Mouse (Mus musculus): ENCODE data around the gene Galt.

Galt gene

DNA sequence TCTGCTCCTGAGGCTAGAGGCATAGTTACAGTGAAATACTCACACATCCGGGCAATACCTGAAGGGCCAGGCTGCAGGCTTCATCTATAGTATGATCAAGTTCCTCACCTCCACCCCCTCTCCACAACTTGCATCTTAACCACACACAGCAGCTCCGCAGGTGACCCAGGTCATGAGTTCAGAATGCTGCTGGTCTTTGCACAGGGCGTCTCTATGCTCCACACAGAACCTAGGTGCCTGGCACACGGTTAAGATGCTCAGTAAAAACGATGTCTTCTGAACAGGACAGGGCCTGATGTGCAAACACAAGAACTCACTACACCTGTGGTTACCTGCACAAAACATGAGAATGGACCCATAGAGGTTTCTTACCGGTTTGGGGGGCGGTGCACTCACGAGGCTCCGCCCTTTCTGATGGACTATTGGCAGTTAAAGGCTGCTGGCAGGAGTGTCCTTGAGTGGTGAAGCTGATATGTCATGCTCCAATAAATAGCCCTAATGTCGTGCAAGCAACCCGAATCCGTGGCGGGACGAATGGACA, at the start of gene Galt:
Galt (plus strand) TSS at position 432 of the 541 bp plus-strand sequence.
- DNase-seq: no peak

DNA sequence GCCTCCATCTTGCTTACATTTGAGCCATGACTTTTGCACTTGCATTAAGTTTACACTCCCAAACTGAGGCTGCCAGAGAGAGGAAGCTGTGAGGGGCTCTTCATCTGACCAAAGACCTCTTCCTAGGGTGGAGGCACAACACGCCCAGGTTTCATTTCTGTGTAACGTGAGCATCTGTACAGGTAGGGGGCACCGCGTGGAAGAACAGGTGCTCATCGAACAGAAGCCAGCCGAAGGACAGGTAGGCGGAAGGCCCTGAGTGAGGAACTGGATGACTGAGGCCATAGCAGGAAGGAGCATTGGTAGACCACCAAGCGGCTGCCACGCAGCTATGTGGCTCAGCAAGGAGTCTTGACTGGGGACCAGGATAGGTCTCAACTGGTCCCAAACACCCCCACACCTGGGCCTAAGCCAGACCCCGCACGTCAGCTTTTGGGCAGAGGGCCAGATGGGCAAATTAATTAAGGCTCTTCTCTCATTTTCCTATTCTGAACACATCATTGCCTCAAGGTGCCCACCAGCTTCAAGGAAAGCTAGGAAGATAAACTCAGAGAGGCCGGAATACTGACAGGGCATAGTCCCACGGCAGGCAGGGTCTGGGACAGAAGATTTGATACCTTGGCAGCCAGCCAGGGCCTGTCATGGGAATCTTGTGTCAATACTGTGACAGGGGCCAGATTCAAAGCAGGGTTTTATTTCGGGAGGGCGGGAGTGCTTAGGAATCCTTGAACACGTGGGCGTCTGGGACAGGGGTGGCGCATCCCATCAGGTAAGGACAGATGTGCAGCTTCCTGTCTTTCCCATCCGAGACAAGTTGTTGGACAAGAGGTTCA, 48.9 kb upstream of the Galt start:
- no peak for DNase-seq

DNA sequence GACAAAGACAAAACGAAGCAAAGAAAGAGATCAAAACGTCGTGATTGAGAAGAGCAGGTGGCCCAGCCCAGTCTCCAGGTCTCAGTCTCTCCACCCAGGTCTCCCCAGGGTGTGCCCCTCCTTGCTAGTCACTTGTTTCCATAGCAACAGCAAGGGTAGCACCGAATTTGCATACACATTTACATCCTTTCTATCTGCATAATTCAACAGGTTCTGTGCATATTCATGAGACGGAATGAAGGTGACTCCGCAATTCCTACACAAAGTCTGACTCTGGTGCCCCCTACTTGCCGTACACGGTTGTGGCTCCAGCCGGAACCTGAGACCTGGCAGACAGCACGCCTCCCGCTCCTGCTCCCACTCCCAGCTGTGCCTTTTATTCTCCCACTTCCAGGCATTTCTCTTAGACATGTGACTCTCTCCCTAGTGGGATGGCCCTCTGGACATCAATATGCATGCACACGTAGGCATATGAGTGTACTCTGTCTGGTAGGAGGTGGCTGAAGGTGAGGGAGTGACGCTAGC, 48.0 kb upstream of the Galt start:
- peak; percentile 73 for DNase-seq

DNA sequence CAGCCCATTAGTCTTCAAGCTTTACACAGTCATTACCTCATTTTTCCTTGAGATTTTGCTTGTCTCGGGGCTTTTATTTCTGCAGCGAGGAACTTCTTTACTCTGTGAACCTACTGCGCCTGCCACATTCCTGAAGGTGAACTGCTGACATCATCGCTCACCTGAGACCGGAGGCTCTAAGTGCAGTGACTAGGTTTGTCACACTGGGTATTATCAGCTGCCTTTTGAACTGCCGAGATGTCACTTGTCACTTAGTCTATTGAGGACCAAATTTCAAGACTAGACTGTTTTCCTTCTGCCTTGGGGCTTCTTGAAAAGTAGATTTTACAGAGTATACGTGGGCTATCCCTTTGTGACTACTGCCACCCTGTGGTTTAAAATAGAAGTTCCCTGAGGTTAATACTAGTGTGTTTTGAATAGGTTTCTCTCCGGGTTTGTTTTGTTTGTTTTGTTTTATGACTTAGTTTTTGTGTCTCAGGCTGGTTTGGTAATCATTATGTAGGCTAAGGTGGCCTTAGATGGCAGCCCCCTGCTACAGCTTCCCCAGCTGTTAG, 46.8 kb upstream of the Galt start:
- no peak for DNase-seq

DNA sequence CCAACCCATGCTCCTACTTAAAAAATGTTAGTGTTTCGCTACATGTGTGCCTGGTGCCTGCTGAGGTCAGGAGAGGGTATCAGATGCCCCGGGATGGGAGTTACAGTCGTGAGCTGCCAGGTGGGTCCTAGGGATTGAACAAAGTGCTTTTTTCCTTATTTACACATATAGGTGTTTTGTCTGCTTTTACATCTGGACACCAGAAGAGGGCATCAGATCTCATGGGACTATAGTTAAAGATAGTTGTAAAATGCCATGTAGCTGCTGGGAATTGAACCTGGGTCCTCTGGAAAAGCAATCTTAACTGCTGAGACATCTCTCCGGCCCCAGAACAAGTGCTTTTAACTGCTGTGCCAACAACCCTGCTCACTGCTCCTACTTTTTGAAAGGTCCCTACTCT, 44.8 kb upstream of the Galt start:
- no peak for DNase-seq

DNA sequence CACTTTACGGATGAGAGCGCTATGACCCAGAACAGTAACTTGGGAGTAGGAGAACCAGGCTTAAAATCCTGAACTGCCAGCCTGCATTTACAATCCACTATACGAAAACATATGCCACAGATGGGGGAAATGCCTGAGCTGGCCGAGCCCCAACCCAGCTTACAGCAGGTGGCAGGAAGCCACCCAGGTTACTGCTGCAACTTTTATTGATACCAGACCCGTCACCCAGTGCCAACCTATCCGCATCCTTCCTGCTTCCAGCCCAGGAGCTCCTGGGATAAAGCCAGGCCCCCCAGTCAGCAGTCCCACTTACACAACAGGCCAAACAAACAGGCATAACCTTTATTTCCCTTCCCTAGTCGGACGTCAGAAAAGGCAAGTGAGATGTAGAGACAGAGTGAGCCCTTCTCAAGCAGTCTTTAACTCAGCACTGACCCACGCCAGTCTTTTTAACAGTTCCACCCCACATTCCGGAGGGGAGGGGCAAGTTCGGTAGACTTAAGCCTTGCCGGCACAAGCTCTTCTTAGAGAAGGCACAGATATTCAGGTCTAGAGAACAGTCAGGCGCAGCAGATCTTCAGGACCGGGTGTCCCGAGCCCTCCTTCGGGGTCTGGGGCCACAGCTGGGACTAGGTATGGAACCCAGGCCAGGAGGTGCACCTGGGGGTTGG, 43.2 kb upstream of the Galt start:
- no peak for DNase-seq

DNA sequence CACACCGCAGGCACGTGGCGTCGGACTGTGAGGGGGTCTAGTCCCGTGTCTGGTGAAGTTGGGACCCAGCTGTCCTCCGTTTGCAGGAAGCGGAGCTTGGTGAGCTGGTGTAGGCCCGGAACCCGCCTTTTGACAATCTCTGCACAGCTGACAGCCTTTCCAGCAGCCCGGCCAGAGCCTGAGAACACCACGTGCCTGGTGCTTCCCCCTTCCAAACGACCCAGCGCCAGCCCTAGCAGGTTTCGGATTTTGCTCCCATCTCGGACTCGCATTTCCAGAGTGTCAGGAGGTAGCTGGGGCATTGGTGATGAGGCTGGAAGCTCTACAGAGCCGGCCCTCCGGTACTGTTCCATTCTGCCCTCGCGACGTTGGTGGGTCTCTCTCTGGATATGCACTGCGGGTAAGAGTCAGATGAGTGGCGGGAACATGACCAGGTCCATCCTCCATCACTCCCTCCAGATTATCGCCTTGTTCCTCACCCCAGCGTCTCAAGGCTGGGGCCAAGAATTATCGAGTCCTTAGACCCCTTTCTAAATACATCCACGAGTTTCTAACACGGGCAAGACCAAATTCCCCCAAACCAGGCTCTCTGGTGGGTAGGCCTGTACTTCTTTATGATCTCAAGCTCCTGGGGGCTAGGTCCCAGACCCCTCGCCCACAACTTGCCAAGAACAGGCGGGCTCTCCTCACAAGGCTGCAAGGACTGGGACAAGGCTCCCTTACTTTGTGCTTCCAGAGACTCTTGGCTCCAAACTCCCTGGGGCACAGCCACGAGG, 42.4 kb upstream of the Galt start:
- no peak for DNase-seq

DNA sequence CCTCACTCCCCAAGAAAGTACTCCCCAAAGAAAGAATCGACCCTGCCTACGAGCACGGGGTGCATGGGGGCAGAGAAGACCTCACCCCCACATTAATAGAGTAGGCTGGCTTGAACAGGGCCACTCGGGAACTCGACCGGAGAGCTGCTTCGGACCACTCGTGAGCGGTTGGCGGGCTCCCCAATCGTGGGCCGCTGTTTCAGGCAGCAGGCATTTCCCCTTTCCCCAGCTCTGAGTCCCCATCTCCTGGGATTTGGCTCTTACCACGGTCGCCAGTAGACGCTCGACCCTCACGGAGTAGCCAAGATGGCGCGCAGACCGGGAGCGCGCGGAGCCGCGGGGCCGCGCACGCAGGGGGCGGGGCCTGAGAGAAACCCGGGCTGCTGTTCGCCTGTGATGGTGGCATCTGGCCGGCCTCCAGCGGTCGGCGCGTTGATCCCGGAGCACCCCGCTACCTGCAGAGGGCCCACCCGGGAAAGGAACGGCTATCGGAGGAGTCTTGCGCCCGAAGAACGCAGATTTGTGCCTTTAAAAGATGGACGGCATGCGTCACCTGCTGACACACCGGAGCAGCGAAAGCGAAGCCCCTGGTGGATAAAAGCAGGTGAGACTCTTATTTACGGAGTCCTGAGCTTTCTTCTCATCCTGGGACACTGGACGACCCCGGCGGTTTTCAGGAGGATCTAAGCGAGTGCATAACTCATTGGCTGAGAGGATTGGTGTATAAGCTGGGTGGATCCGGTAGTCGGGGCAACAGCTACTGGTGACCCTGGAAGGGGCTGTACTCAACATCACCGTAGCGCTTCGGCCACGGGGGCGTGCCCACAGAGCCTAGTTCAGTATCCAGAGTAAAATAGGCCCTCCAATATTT, 41.6 kb upstream of the Galt start, which contains the start of gene Rpp25l:
Rpp25l (minus strand) TSS at position 338 of the 871 bp plus-strand sequence.
- peak; percentile 85 for DNase-seq

DNA sequence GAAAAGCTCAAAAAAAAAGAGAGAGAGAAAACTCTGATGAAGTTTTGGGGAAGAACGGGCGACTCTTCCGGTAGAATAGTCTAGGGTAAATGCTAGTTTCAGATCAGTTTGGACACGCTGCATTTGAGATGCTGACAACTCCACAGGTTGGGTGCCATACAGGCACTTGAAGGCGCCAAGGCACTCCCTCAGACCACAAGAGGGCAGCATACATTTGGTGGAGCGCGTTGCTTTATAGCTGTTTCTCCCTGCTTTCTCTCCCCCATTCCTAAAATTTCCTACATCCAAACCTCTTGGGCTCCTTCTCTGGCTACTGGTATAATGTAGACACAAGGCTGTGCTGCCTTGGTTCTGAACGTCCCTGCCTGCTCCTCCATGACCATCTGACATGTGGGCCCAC, 40.8 kb upstream of the Galt start:
- DNase-seq: peak; percentile 50

DNA sequence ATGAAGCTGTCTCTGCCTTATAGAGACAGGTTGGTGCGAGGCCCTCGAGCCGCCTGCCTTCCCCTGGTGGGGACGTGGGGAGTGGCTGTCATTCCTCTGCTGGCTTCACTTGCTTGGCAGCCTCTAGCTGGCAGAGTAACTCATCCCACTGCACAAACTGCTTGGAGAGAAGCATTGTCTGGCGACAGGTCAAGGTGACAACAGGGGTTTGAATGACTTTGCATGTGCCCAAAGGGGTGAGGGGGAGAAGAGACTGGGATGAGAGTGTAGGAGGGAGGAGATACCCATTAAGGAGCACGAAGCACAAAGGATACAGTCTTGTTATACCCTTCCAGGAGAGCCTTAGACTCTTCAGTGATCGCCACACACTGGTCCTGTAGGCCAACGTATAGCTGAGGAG, 39.9 kb upstream of the Galt start:
- DNase-seq: no peak

DNA sequence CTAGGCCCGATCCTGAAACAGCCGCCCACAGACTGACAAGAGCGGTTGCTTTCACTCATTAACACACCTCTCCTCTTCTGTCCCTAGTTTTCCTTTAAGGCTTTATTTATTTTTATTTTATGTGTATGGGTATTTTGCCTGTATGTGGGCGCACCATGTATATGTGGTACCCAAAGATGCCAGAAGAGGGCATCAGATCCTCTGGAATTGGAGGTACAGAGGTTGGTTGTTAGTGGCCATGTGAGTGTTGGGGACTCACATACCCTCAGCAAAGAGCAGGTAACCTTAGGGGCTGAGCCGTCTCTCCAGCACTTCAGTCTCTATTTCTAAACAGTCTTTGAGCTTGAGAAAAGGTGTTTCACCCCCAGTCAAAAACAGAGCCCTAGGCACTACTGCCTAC, 39.4 kb upstream of the Galt start:
- peak; percentile 49 for DNase-seq

DNA sequence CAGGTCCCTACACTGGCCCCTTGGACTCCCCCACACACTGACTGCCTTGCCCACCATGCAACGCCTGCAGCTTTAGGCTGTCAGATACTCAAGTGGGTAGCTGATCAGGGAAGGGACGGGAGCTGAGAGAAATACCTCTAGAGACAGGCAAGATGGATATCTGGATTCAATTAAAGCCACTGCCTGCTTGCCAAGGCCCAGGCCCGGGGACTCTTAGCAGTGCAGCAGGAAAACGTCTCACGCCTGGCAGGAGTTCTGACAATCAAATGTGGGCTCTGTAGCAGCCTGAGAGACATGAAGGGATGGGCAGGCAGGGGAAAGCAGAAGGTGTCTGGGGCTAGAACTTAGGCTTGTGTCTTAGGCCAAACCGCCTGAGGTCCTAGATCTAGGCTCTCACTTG, 38.2 kb upstream of the Galt start:
- no peak for DNase-seq

DNA sequence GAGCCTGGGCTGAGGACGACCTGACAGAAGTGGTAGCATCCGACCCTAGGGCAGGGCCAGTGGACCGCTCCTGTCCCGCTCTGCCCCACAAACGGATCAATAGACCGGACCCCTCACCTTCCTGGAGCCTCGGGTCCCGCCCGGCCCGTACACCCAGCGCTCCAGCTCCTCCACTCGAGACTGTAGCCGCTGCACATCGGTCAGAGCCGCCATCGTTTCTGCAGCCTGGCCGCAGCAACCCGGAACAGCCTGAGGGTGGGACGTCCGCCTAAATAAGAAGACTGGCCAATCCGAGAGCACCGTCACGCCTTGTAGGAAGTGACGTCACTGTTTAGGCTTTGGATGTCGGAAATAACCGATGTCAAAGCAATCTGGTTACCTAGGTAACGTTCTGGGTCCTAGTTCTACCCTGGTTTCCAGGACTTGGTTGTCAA, 32.1 kb upstream of the Galt start, which contains the start of gene Dctn3:
Dctn3 (minus strand) TSS at position 253 of the 434 bp plus-strand sequence.
- peak; percentile 81 for DNase-seq

DNA sequence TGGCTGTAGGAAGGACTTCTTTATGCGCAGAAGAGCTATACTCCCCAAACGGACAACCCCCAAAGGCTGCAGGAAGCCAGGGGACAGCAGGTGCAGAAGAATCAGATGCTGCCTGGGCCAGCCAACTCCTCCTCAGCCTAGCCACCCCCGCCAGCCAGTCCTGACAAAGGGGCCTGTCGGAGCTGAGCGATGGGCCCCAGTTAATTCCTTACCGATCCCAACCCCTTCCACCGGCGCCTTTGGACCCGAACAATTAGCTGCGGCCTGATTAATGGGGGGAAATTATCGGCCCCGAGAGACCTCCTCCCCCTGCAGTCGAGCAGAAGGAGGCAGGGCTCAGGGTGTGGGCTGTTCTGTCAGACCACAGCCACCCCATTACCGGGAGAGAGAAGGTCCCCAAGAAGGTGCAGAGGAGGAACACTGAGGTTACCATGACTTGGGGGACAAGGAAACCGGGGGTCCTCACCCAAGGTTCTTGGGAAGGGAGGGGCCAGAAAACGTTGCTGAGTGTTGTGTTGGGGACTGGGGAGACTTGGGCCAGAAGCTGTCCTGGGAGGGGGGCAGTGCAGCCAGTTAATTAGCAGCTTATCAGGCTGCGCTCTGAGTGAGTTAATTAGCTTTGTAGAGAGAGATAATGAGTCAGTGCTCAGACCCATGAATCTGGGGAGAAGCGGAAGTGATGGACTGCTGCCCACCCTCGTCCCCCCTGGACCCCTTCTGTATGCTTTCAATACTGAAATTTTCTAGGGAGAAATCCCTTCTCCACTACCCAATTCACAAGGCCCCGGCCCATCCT, 28.0 kb upstream of the Galt start:
- no peak for DNase-seq

DNA sequence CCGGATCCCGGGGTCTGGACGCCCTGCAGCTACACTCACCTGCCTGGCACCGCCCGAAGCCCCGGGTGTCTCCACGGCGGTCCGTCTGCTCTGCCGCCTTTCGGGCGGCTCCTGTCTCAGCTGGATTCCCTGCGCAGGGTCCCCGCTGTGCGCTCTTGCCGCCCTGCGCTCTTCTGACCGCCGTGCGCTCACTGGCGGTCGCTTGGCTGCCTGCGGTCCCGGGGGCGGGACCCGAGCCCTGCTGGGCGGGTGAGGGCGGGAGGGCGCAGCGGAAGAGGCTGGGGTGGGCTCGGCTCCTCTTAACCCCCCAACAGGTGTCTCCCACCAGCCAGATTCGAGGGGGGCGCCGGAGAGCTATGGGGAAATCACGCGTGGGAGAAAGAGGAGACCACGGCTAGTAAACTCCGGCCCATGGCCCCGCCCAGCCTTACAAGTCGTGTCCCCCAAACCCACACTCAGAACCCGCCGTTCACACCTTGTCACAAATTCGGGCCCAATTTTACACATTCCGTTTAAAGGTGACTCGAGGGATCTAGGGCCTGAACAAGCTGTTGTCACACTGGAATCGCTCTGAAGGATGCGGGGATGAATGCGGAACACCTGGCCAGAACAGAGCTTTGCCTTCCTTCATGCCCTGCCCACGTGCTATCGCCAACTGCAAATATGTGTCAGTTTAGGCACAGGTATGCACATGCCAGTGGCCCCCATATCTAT, 23.8 kb upstream of the Galt start, which contains the start of gene Arid3c:
Arid3c (minus strand) TSS at position 91 of the 714 bp plus-strand sequence.
- DNase-seq: peak; percentile 61

DNA sequence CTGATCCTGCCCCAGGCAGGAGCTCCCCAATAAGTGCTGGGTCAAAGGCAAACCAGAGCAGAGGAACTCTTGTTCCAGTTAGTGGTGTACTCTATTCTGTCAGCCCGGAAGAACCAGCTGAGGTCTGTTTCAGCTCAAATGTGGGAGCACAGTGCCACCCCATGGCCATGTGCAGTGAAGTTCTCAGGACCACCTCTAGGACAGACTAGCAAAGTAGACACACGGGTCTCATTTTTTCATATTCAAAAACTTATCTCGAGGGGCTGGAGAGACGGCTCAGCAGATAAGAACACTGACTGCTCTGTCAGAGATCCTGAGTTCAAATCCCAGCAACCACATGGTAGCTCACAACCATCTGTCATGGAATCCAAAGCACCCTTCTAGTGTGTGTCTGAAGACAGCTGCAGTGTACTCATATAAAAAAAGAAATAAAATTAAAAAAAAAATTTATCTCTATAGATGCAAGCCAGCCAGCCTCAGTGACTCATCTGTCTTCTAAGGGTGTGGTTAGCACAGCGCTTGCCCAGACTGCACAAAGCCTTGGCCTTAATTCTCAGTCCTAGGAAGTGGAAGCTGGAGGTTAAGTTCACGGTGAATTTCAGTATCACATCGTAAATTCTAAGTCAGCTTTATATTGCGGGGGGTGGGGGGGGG, 17.3 kb upstream of the Galt start:
- DNase-seq: peak; percentile 82

DNA sequence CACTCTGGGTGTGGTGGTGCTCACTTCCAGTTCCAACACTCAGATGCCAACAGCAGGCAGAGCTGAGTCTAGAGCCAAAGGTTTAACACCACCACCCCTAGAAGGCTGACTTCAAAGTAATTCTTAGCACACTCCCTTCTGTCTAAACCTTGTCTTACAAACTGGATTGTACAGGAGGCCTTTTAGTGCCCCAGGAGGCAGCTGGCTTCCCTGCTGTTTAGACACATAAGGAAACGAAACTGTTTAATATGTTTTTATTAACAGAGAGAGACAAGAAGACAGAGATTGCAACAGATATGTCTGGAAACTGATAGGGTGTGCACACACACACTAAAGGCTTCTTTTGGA, 16.8 kb upstream of the Galt start:
- no peak for DNase-seq

DNA sequence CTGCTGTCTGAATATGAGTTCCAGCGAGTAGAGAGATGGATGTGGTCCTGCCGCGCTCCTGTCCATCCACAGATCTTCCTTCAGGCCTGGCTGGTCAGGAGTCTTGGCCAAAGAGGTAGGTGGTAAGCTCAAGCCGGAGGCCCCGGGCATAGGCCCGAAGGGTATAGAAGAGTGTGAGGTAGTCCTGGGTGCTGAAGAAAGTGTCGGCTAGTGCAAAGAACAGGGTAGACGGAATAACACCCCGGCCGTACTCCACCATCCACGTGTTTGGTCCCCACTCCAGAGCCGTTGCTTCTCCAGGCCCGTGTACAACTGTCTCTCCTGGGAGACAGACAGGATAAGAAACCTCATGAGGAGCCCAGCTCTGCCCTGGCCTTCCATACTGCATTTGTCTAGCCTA, 15.8 kb upstream of the Galt start:
- no peak for DNase-seq

DNA sequence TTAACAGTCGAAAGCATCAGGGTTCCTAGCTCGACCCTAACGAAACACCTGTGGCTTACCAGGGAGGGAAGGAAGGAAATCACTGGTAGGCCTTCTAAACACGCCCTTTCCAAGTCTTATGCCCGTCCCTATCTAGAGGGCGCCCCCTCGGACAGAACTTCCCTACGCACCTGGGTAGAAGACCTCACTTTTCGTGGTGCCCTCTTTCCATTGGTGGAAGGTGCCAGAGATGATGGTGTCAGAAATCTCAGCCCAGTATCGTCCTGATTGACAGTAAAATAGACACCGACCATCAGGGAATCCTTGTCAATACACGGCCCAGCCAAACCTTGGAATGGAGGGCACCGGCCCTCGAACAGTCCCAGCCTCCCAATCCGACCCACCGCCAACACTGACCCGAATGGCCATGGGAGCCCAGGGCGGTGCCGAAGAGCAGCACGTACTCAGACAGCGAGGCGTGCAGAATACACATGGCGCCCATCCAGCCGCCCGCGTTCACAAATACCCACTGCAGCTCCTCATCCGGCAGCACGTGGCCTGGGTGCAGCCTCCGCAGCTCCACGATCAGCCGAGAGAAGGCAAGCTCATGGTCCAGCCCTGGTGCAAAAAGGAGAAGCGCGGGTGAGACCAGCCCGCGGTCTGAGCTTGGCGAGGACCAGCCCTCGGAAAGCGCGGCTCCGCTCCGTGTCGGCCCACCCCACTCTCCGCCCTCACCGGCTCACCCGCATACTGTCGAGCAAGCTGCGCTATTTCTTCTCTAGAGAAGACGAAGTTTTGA, 14.5 kb upstream of the Galt start:
- peak; percentile 45 for DNase-seq
